Mouse (Mus musculus) intestine, embryonic 16.5 days (tissue): ENCODE measurements around the gene Uso1. TPM values are rescaled to one million over a fixed set of nuclear protein-coding genes. Genes with fewer than 3 reads are reported as not detected.

Experiments used
- ATAC-seq: fragments of 200-750 bp; cut with Nextera tagmentation; 2 replicates; pipeline ENCODE4 v1.8.0; 2017; ENCODE audit warnings: moderate TSS enrichment, moderate library complexity
- H3K27ac ChIP-seq: fragments of 300-500 bp; sonication (generic); 2 replicates; pipeline ENCODE4 v1.5.1; 2014; ENCODE audit warnings: mild to moderate bottlenecking, low read length
- H3K27me3 ChIP-seq: fragments of 300-500 bp; sonication (generic); replicated peaks from 2 replicates; pipeline ENCODE4 v1.6.1; 2014; ENCODE audit warnings: low read length, control low read depth, mixed read lengths; ENCODE audit not compliant: control insufficient read depth, insufficient read depth
- H3K36me3 ChIP-seq: fragments of 300-500 bp; sonication (generic); 2 replicates; pipeline ENCODE4 v1.6.1; 2014; ENCODE audit warnings: low read length, control low read depth; ENCODE audit not compliant: control insufficient read depth, insufficient read depth
- H3K4me1 ChIP-seq: fragments of 300-500 bp; sonication (generic); 2 replicates; pipeline ENCODE4 v1.6.1; 2014; ENCODE audit warnings: low read length, control low read depth, mixed read lengths; ENCODE audit not compliant: control insufficient read depth, insufficient read depth
- H3K4me2 ChIP-seq: fragments of 300-500 bp; sonication (generic); 2 replicates; pipeline ENCODE4 v1.6.1; 2014; ENCODE audit warnings: low read depth, low read length, control low read depth
- H3K4me3 ChIP-seq: fragments of 300-500 bp; sonication (generic); 2 replicates; pipeline ENCODE4 v1.5.1; 2014; ENCODE audit warnings: mild to moderate bottlenecking, low read length
- H3K9ac ChIP-seq: fragments of 300-500 bp; sonication (generic); 2 replicates; pipeline ENCODE4 v1.6.1; 2014; ENCODE audit warnings: low read depth, low read length
- H3K9me3 ChIP-seq: fragments of 300-500 bp; sonication (generic); 2 replicates; pipeline ENCODE4 v1.6.1; 2016; ENCODE audit warnings: low read length, control low read depth; ENCODE audit not compliant: control insufficient read depth
- WGBS: fragments of 180-500 bp; shearing (Covaris S2); extraction: QIAGEN DNeasy Blood & Tissue Kit; methylation state at CpG from one replicate; pipeline ENCODE4 v1.1.7; 2014; 5-methylcytosine and 5-hydroxymethylcytosine counted together
- polyA plus RNA-seq: library from polyadenylated mRNA; unstranded; fragments of >200 nt; fragmentation: Nextera tagmentation; extraction: Ambion mirVana; gene quantifications from 2 replicates; pipeline ENCODE4 v1.2.1, GENCODE M21; 2015

Gene Uso1
- polyA plus RNA-seq, 1 experiment from 2014 or later = 43.5 TPM

GRCm38 (mm10) chr5:92220287-92220902 lies 82.7 kb downstream of the Uso1 start:
- no peak overlapping the region for H3K9ac ChIP-seq
- 87% methylated on average over 8 of the region's 8 CpGs for WGBS
- H3K27ac ChIP-seq = no peak overlapping the region
- no peaks in the 10 kb centered on the region for H3K36me3 ChIP-seq
- no peaks in the 10 kb centered on the region for H3K9me3 ChIP-seq
- no peak overlapping the region for H3K4me3 ChIP-seq
- no peaks in the 10 kb centered on the region for H3K27me3 ChIP-seq
- no peaks in the 10 kb centered on the region for H3K4me1 ChIP-seq
- no peak for ATAC-seq
- H3K4me2 ChIP-seq = no peak overlapping the region

- Histone ChIP-seq H3K4me1 (no peaks in the 10 kb centered on the region), H3K27ac (no peak overlapping the region), H3K9me3 (no peaks in the 10 kb centered on the region), H3K9ac (no peak overlapping the region), H3K36me3 (no peaks in the 10 kb centered on the region), H3K4me2 (no peak overlapping the region), H3K27me3 (no peaks in the 10 kb centered on the region), H3K4me3 (no peak overlapping the region)
- ATAC-seq = no peak
- WGBS = 69% methylated on average over 7 of the region's 7 CpGs
These were observed 90.0 kb downstream of the Uso1 start for GRCm38 (mm10) chr5:92227782-92228181.

GRCm38 (mm10) chr5:92228776-92229175 lies 91.0 kb downstream of the Uso1 start:
- Histone ChIP-seq H3K27ac (no peak overlapping the region), H3K27me3 (no peaks in the 10 kb centered on the region), H3K4me3 (no peak overlapping the region), H3K36me3 (no peaks in the 10 kb centered on the region), H3K9me3 (no peaks in the 10 kb centered on the region), H3K4me1 (no peaks in the 10 kb centered on the region), H3K9ac (no peak overlapping the region), H3K4me2 (no peak overlapping the region)
- no peak for ATAC-seq
- WGBS = 47% methylated on average over 10 of the region's 10 CpGs

GRCm38 (mm10) chr5:92229514-92229913 lies 91.8 kb downstream of the Uso1 start:
- Histone ChIP-seq H3K27ac (no peak overlapping the region), H3K9me3 (no peaks in the 10 kb centered on the region), H3K4me1 (no peaks in the 10 kb centered on the region), H3K27me3 (no peaks in the 10 kb centered on the region), H3K4me2 (no peak overlapping the region), H3K36me3 (no peaks in the 10 kb centered on the region), H3K4me3 (no peak overlapping the region), H3K9ac (no peak overlapping the region)
- 92% methylated on average over 3 of the region's 3 CpGs for WGBS
- ATAC-seq = no peak

- no peak overlapping the region for H3K9ac ChIP-seq
- ATAC-seq = no peak
- H3K9me3 ChIP-seq = no peaks in the 10 kb centered on the region
- H3K4me3 ChIP-seq = no peak overlapping the region
- H3K36me3 ChIP-seq = no peaks in the 10 kb centered on the region
- H3K4me2 ChIP-seq = no peak overlapping the region
- H3K4me1 ChIP-seq = peaks cover 6% of the 10 kb centered on the region
- H3K27ac ChIP-seq = no peak overlapping the region
- no peaks in the 10 kb centered on the region for H3K27me3 ChIP-seq
- 81% methylated on average over 11 of the region's 11 CpGs for WGBS
These were observed 92.6 kb downstream of the Uso1 start for GRCm38 (mm10) chr5:92230306-92230705.

GRCm38 (mm10) chr5:92231836-92232235 lies 94.1 kb downstream of the Uso1 start:
- H3K4me3 ChIP-seq = no peak overlapping the region
- no peak for ATAC-seq
- no peak overlapping the region for H3K4me2 ChIP-seq
- peaks cover 8% of the 10 kb centered on the region for H3K4me1 ChIP-seq
- no peaks in the 10 kb centered on the region for H3K27me3 ChIP-seq
- 80% methylated on average over 10 of the region's 10 CpGs for WGBS
- no peaks in the 10 kb centered on the region for H3K9me3 ChIP-seq
- H3K9ac ChIP-seq = no peak overlapping the region
- no peak overlapping the region for H3K27ac ChIP-seq
- no peaks in the 10 kb centered on the region for H3K36me3 ChIP-seq

GRCm38 (mm10) chr5:92233366-92233765 lies 95.6 kb downstream of the Uso1 start:
- no peak for ATAC-seq
- WGBS = 83% methylated on average over 4 of the region's 4 CpGs
- no peaks in the 10 kb centered on the region for H3K27me3 ChIP-seq

GRCm38 (mm10) chr5:92234939-92235557 lies 97.3 kb downstream of the Uso1 start:
- H3K4me2 ChIP-seq = no peak overlapping the region; the same call in 1 of the 2 replicates
- no peaks in the 10 kb centered on the region for H3K9me3 ChIP-seq
- peak overlapping the region; percentile 51 for H3K27ac ChIP-seq
- no peak overlapping the region for H3K4me3 ChIP-seq
- H3K27me3 ChIP-seq = no peaks in the 10 kb centered on the region
- no peaks in the 10 kb centered on the region for H3K36me3 ChIP-seq
- H3K9ac ChIP-seq = 0 out of 2 replicates have a peak overlapping the region, but pooled peaks have one; percentile 26
- H3K4me1 ChIP-seq = peaks cover 8% of the 10 kb centered on the region
- peak; percentile 79 for ATAC-seq
- 23% methylated on average over 5 of the region's 5 CpGs for WGBS

More at GRCm38 (mm10) chr5:92233366-92233765, 95.6 kb downstream of the Uso1 start:
- Histone ChIP-seq H3K4me2 (no peak overlapping the region), H3K9me3 (no peaks in the 10 kb centered on the region), H3K4me3 (no peak overlapping the region), H3K36me3 (no peaks in the 10 kb centered on the region), H3K27ac (no peak overlapping the region), H3K9ac (no peak overlapping the region), H3K4me1 (peaks cover 8% of the 10 kb centered on the region)

- Histone ChIP-seq H3K36me3 (no peaks in the 10 kb centered on the region), H3K4me2 (no peak overlapping the region), H3K9ac (no peak overlapping the region), H3K9me3 (no peaks in the 10 kb centered on the region), H3K27ac (no peak overlapping the region), H3K27me3 (no peaks in the 10 kb centered on the region), H3K4me1 (peaks cover 8% of the 10 kb centered on the region), H3K4me3 (no peak overlapping the region)
- peak; percentile 64 for ATAC-seq
- 49% methylated on average over 29 of the region's 29 CpGs for WGBS
These were observed 101.8 kb downstream of the Uso1 start for GRCm38 (mm10) chr5:92239333-92240232.
